Mouse (Mus musculus) MEL (cell line): ENCODE results near the gene Lyrm2. TPM values are rescaled to one million over a fixed set of nuclear protein-coding genes. Genes with fewer than 3 reads are reported as not detected.

ENCODE experiments used
- DNase-seq: peaks from one replicate; pipeline ENCODE4 v3.0.0; 2011; ENCODE audit warnings: low read depth, low spot score
- H3K27ac ChIP-seq: 2 replicates; pipeline ENCODE4 v1.5.1; 2012; ENCODE audit warnings: low read depth, mild to moderate bottlenecking, control low read depth, low read length, moderate library complexity; ENCODE audit not compliant: control insufficient read depth
- H3K27me3 ChIP-seq, 2 experiments: fragments of 150-350 bp in 1 of 2; sonication (generic) in 1 of 2; 2 replicates each; pipeline ENCODE4 v1.6.1; 2012; ENCODE audit warnings: low read length in 2 of 2, mild to moderate bottlenecking in 2 of 2, improper control_type of control experiment in 1 of 2, moderate library complexity in 1 of 2; ENCODE audit not compliant: insufficient read depth in 2 of 2, control insufficient read depth in 1 of 2
- H3K36me3 ChIP-seq, 2 experiments: 2 replicates each; pipeline ENCODE4 v1.6.1; 2012 to 2014; ENCODE audit warnings: low read length in 2 of 2, improper control_type of control experiment in 1 of 2, inconsistent platforms in 1 of 2, mild to moderate bottlenecking in 1 of 2; ENCODE audit not compliant: insufficient read depth in 2 of 2, control insufficient read depth in 1 of 2
- H3K4me1 ChIP-seq, 2 experiments: fragments of 150-350 bp in 1 of 2; sonication (generic) in 1 of 2; 2 replicates each; pipeline ENCODE4 v1.6.1; 2012; ENCODE audit warnings: low read length in 2 of 2, improper control_type of control experiment in 1 of 2, mild to moderate bottlenecking in 1 of 2; ENCODE audit not compliant: insufficient read depth in 2 of 2, control insufficient read depth in 1 of 2
- H3K4me3 ChIP-seq, 2 experiments: fragments of 150-350 bp in 1 of 2; sonication (generic) in 1 of 2; 2 replicates each; pipeline ENCODE4 v1.5.1; 2012; ENCODE audit warnings: low read depth in 2 of 2, low read length in 2 of 2, mild to moderate bottlenecking in 2 of 2, moderate library complexity in 2 of 2, control low read depth in 1 of 2, improper control_type of control experiment in 1 of 2; ENCODE audit not compliant: control insufficient read depth in 1 of 2, insufficient read depth in 1 of 2
- H3K79me2 ChIP-seq: 2 replicates; pipeline ENCODE4 v1.6.1; 2012; ENCODE audit warnings: mild to moderate bottlenecking, low read length, moderate library complexity; ENCODE audit not compliant: control insufficient read depth, poor library complexity, insufficient read depth
- H3K9ac ChIP-seq: 2 replicates; pipeline ENCODE4 v1.6.1; 2012; ENCODE audit warnings: low read depth, mild to moderate bottlenecking, control low read depth, low read length, moderate library complexity; ENCODE audit not compliant: control insufficient read depth, poor library complexity, severe bottlenecking
- H3K9me3 ChIP-seq: fragments of 150-350 bp; sonication (generic); replicated peaks from 2 replicates; pipeline ENCODE4 v1.6.1; 2012; ENCODE audit warnings: mild to moderate bottlenecking, low read length, improper control_type of control experiment, moderate library complexity; ENCODE audit not compliant: insufficient read depth
- CHD1 ChIP-seq: IDR thresholded peaks from 2 replicates; pipeline ENCODE4 v1.6.1; 2012; ENCODE audit warnings: low read depth, mild to moderate bottlenecking, inconsistent platforms, low read length, improper control_type of control experiment
- CTCF ChIP-seq, 3 experiments: IDR thresholded peaks in 2 of 3; conservative IDR thresholded peaks in 1 of 3; 2 replicates each; pipeline ENCODE4 v1.5.1; 2011 to 2012; ENCODE audit warnings: low read length in 3 of 3, low read depth in 2 of 3, mild to moderate bottlenecking in 2 of 3, improper control_type of control experiment in 1 of 3, inconsistent platforms in 1 of 3, mixed read lengths in 1 of 3, moderate library complexity in 1 of 3; ENCODE audit not compliant: control insufficient read depth in 1 of 3, insufficient read depth in 1 of 3, poor library complexity in 1 of 3, severe bottlenecking in 1 of 3
- E2F4 ChIP-seq: IDR thresholded peaks from 2 replicates; pipeline ENCODE4 v1.6.1; 2011; ENCODE audit warnings: low read depth, low read length, improper control_type of control experiment, borderline replicate concordance
- EP300 ChIP-seq, 2 experiments: IDR thresholded peaks; 2 replicates each; pipeline ENCODE4 v1.6.1; 2011; ENCODE audit warnings: improper control_type of control experiment in 2 of 2, low read length in 2 of 2, low read depth in 1 of 2, mild to moderate bottlenecking in 1 of 2
- ETS1 ChIP-seq: IDR thresholded peaks from 2 replicates; pipeline ENCODE4 v1.6.1; 2012; ENCODE audit warnings: low read depth, mild to moderate bottlenecking, inconsistent platforms, low read length, improper control_type of control experiment, moderate library complexity
- GABPA ChIP-seq: IDR thresholded peaks from 2 replicates; pipeline ENCODE4 v1.6.1; 2012; ENCODE audit warnings: low read depth, mild to moderate bottlenecking, inconsistent platforms, low read length, improper control_type of control experiment, moderate library complexity
- JUND ChIP-seq: IDR thresholded peaks from 2 replicates; pipeline ENCODE4 v1.6.1; 2011; ENCODE audit warnings: low read depth, mild to moderate bottlenecking, improper control_type of control experiment, low read length
- KAT2A ChIP-seq: conservative IDR thresholded peaks from 2 replicates; pipeline ENCODE4 v1.6.1; 2012; ENCODE audit warnings: low read depth, low read length, improper control_type of control experiment, inconsistent platforms
- MAFK ChIP-seq: IDR thresholded peaks from 2 replicates; pipeline ENCODE4 v1.6.1; 2011; ENCODE audit warnings: low read depth, mild to moderate bottlenecking, low read length, improper control_type of control experiment, borderline replicate concordance
- MAZ ChIP-seq: IDR thresholded peaks from 2 replicates; pipeline ENCODE4 v1.6.1; 2012; ENCODE audit warnings: low read depth, mild to moderate bottlenecking, inconsistent platforms, low read length, improper control_type of control experiment
- MEF2A ChIP-seq: IDR thresholded peaks from 2 replicates; pipeline ENCODE4 v1.6.1; 2014; ENCODE audit warnings: low read depth, mild to moderate bottlenecking, inconsistent platforms, low read length, improper control_type of control experiment; ENCODE audit not compliant: poor library complexity, insufficient replicate concordance, severe bottlenecking; ENCODE audit errors: extremely low read depth
- MYB ChIP-seq: IDR thresholded peaks from 2 replicates; pipeline ENCODE4 v1.6.1; 2011; ENCODE audit warnings: mild to moderate bottlenecking, low read depth, low read length, improper control_type of control experiment
- NELFE ChIP-seq: IDR thresholded peaks from 2 replicates; pipeline ENCODE4 v1.6.1; 2011; ENCODE audit warnings: low read depth, low read length, improper control_type of control experiment
- NRF1 ChIP-seq: IDR thresholded peaks from 2 replicates; pipeline ENCODE4 v1.6.1; 2014; ENCODE audit warnings: low read depth, mild to moderate bottlenecking, inconsistent platforms, low read length, improper control_type of control experiment, moderate library complexity; ENCODE audit not compliant: poor library complexity, insufficient read depth, severe bottlenecking
- POLR2AphosphoS2 ChIP-seq: IDR thresholded peaks from 2 replicates; pipeline ENCODE4 v1.6.1; 2011; ENCODE audit warnings: low read length, improper control_type of control experiment
- SIN3A ChIP-seq: IDR thresholded peaks from 2 replicates; pipeline ENCODE4 v1.6.1; 2012; ENCODE audit warnings: low read length, improper control_type of control experiment, inconsistent platforms
- TAL1 ChIP-seq: IDR thresholded peaks from 2 replicates; pipeline ENCODE4 v1.6.1; 2012; ENCODE audit warnings: mild to moderate bottlenecking, inconsistent platforms, low read length, moderate library complexity, mixed read lengths
- TCF12 ChIP-seq: IDR thresholded peaks from 2 replicates; pipeline ENCODE4 v1.6.1; 2014; ENCODE audit warnings: low read depth, mild to moderate bottlenecking, inconsistent platforms, low read length, improper control_type of control experiment, moderate library complexity
- UBTF ChIP-seq: IDR thresholded peaks from 2 replicates; pipeline ENCODE4 v1.6.1; 2012; ENCODE audit warnings: low read depth, mild to moderate bottlenecking, inconsistent platforms, low read length, improper control_type of control experiment, moderate library complexity, borderline replicate concordance; ENCODE audit not compliant: insufficient read depth
- USF2 ChIP-seq, 2 experiments: IDR thresholded peaks; 2 replicates each; pipeline ENCODE4 v1.6.1; 2011 to 2012; ENCODE audit warnings: improper control_type of control experiment in 2 of 2, low read length in 2 of 2, borderline replicate concordance in 1 of 2, inconsistent platforms in 1 of 2, low read depth in 1 of 2, mild to moderate bottlenecking in 1 of 2; ENCODE audit not compliant: insufficient read depth in 1 of 2
- ZKSCAN1 ChIP-seq: IDR thresholded peaks from 2 replicates; pipeline ENCODE4 v1.6.1; 2012; ENCODE audit warnings: low read depth, mild to moderate bottlenecking, inconsistent platforms, low read length, improper control_type of control experiment, moderate library complexity
- ZNF384 ChIP-seq: IDR thresholded peaks from 2 replicates; pipeline ENCODE4 v1.6.1; 2012; ENCODE audit warnings: low read depth, mild to moderate bottlenecking, inconsistent platforms, low read length, improper control_type of control experiment
- polyA plus RNA-seq, 2 experiments: library from polyadenylated mRNA; stranded (reverse) in 1 of 2; unstranded in 1 of 2; fragments of >175 nt in 1 of 2; fragments of >200 nt in 1 of 2; gene quantifications; 2 replicates each; pipeline versions ENCODE4 v1.2.1 to v1.2.4; 2012; ENCODE audit warnings: low replicate concordance in 2 of 2, low read depth in 1 of 2; ENCODE audit not compliant: insufficient read length in 2 of 2, insufficient read depth in 1 of 2, missing spikeins in 1 of 2
- total RNA-seq: library from RNA; depleted of rRNA; stranded (reverse); fragments of 300-350 nt; gene quantifications from 2 replicates; pipeline ENCODE4 v1.2.3, GENCODE M21; 2012

Lyrm2 gene
- total and polyA plus RNA-seq, 3 experiments: 18.0 to 37.7 TPM; not detected in 1

DNA sequence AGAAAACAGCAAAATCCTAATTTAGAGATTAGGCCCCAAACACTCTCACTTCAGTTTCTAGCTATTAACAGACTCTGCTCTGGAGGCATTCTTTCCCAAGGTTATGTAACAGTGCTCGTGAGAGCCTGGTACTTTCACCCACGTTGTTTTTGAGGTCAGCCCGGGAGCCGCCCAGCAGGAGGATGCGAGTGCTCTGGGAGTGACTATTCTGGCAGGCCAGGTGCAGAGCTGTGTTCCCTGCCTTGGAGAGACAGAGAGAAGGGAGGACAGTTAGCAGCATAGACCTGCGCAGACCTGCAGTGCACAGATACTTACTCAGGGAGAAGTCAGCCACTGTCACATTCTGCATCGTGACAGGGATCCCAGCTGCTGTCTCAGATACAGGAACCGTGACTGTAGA lies 24.2 kb downstream of the Lyrm2 start (continued):
- TF ChIP-seq MEF2A (no peak), MAFK (no peak), ZNF384 (no peak), SIN3A (no peak)

- H3K4me1 ChIP-seq: no peaks in the 10 kb centered on the region
- no peak for DNase-seq
- H3K27ac ChIP-seq: no peak overlapping the region
- H3K36me3 ChIP-seq: no peaks in the 10 kb centered on the region
- no peak overlapping the region for H3K4me3 ChIP-seq
- TF ChIP-seq UBTF (no peak), CTCF (IDR thresholded peaks at IDR 0.05 in 2 of 3, conservative IDR thresholded peaks at IDR 0.05 in 1 of 3; ENCODE audit: control insufficient read depth in 1 of 3, insufficient read depth in 1 of 3, low read depth in 2 of 3, low read length in 3 of 3, poor library complexity in 1 of 3, severe bottlenecking in 1 of 3) (no peak), ETS1 (no peak)
- H3K79me2 ChIP-seq: no peaks in the 10 kb centered on the region
- no peaks in the 10 kb centered on the region for H3K9me3 ChIP-seq
- H3K27me3 ChIP-seq: no peaks in the 10 kb centered on the region
- no peak overlapping the region for H3K9ac ChIP-seq
These were observed 26.9 kb downstream of the Lyrm2 start for GRCm38 (mm10) chr4:32826925-32827324.

GRCm38 (mm10) chr4:32828385-32829077 lies 28.5 kb downstream of the Lyrm2 start:
- Histone ChIP-seq H3K27me3 (no peaks in the 10 kb centered on the region), H3K36me3 (no peaks in the 10 kb centered on the region), H3K4me1 (no peaks in the 10 kb centered on the region), H3K9me3 (no peaks in the 10 kb centered on the region), H3K9ac (no peak overlapping the region), H3K4me3 (no peak overlapping the region), H3K79me2 (no peaks in the 10 kb centered on the region), H3K27ac (no peak overlapping the region)
- TF ChIP-seq MAZ (no peak), E2F4 (no peak), JUND (no peak), NELFE (no peak), MYB (no peak), POLR2AphosphoS2 (no peak), ZKSCAN1 (no peak), USF2 (IDR thresholded peaks at IDR 0.05; ENCODE audit: borderline replicate concordance in 1 of 2, insufficient read depth in 1 of 2, low read depth in 1 of 2, low read length in 2 of 2) (no peak), KAT2A (no peak), CHD1 (no peak), ZNF384 (no peak), TAL1 (no peak), TCF12 (no peak), EP300 (IDR thresholded peaks at IDR 0.05; ENCODE audit: low read depth in 1 of 2, low read length in 2 of 2) (no peak), NRF1 (no peak), GABPA (no peak)
- no peak for DNase-seq
